Mouse (Mus musculus) C2C12 (cell line): ENCODE results near the gene Mcm3ap. TPM values are rescaled to one million over a fixed set of nuclear protein-coding genes. Genes with fewer than 3 reads are reported as not detected.

Experiments used
- H3K27me3 ChIP-seq: one replicate; pipeline ENCODE4 v1.6.1; 2011; ENCODE audit not compliant: control insufficient read depth, insufficient read depth, insufficient read length
- H3K36me3 ChIP-seq: one replicate; pipeline ENCODE4 v1.6.1; 2011; ENCODE audit not compliant: control insufficient read depth, insufficient read depth
- H3K4me3 ChIP-seq: one replicate; pipeline ENCODE4 v1.5.1; 2011; ENCODE audit warnings: mild to moderate bottlenecking, control low read depth; ENCODE audit not compliant: poor library complexity, insufficient read depth, severe bottlenecking
- H3K79me2 ChIP-seq: one replicate; pipeline ENCODE4 v1.6.1; 2011; ENCODE audit not compliant: control insufficient read depth, insufficient read depth
- H3K79me3 ChIP-seq: one replicate; pipeline ENCODE4 v1.6.1; 2011; ENCODE audit warnings: low read depth, control low read depth
- H3ac ChIP-seq: one replicate; pipeline ENCODE3; 2011; ENCODE audit warnings: low read depth; ENCODE audit not compliant: control insufficient read depth, insufficient read length
- CEBPB ChIP-seq: IDR thresholded peaks from one replicate; pipeline ENCODE4 v1.6.1; 2011; ENCODE audit warnings: low read depth, mild to moderate bottlenecking, control low read depth, moderate library complexity
- CTCF ChIP-seq: IDR thresholded peaks from one replicate; pipeline ENCODE4 v1.5.1; 2011; ENCODE audit not compliant: control insufficient read depth, insufficient read depth, insufficient read length
- FOSL1 ChIP-seq: IDR thresholded peaks from one replicate; pipeline ENCODE4 v1.8.0; 2011; ENCODE audit warnings: mild to moderate bottlenecking, low read length; ENCODE audit not compliant: poor library complexity, insufficient read depth, severe bottlenecking
- MAX ChIP-seq: IDR thresholded peaks from one replicate; pipeline ENCODE4 v1.6.1; 2011; ENCODE audit warnings: mild to moderate bottlenecking, control low read depth
- MYOD1 ChIP-seq: IDR thresholded peaks from one replicate; pipeline ENCODE4 v1.6.1; 2011; ENCODE audit warnings: low read depth; ENCODE audit not compliant: control insufficient read depth, insufficient read length
- MYOG ChIP-seq: IDR thresholded peaks from one replicate; pipeline ENCODE4 v1.6.1; 2011; ENCODE audit not compliant: control insufficient read depth, insufficient read length; ENCODE audit errors: extremely low read depth
- USF1 ChIP-seq: IDR thresholded peaks from one replicate; pipeline ENCODE4 v1.6.1; 2011; ENCODE audit warnings: low read depth, mild to moderate bottlenecking, control low read depth, moderate library complexity
- polyA plus RNA-seq: library from polyadenylated mRNA; unstranded; fragments of >200 nt; fragmentation: generic; extraction: Trizol; gene quantifications from one replicate; pipeline ENCODE4 v1.2.1, GENCODE M21; 2012; ENCODE audit warnings: missing spikeins

Gene Mcm3ap
- polyA plus RNA-seq, 1 experiment, result 31.9 TPM

DNA sequence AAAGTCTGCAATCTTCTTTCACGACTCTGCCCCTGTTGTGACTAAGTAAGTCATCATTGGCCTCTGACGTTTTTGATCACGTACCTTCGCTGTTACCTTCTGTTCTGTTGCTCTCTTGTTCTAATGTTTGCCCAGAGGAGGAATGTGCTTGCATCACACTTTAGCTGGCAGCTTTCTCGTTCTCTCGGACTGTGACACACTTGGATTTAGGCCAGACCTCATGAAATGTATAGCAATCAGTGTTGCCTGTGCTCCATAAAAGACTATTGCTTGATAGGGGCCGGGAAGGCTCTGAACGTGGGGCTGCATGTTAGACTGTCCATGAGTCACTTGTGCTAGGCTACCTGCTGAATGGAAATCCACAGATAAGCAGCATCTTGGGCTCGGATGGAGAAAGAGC is 68.9 kb downstream of the Mcm3ap start:
- TF ChIP-seq MAX (no peak), CTCF (no peak), MYOD1 (no peak), USF1 (no peak), MYOG (no peak), CEBPB (no peak), FOSL1 (no peak)
- no peaks in the 10 kb centered on the region for H3K79me3 ChIP-seq
- no peak overlapping the region for H3ac ChIP-seq
- H3K4me3 ChIP-seq, result no peak overlapping the region
- no peaks in the 10 kb centered on the region for H3K27me3 ChIP-seq
- H3K79me2 ChIP-seq, result peaks cover 9% of the 10 kb centered on the region
- peaks cover 74% of the 10 kb centered on the region for H3K36me3 ChIP-seq

DNA sequence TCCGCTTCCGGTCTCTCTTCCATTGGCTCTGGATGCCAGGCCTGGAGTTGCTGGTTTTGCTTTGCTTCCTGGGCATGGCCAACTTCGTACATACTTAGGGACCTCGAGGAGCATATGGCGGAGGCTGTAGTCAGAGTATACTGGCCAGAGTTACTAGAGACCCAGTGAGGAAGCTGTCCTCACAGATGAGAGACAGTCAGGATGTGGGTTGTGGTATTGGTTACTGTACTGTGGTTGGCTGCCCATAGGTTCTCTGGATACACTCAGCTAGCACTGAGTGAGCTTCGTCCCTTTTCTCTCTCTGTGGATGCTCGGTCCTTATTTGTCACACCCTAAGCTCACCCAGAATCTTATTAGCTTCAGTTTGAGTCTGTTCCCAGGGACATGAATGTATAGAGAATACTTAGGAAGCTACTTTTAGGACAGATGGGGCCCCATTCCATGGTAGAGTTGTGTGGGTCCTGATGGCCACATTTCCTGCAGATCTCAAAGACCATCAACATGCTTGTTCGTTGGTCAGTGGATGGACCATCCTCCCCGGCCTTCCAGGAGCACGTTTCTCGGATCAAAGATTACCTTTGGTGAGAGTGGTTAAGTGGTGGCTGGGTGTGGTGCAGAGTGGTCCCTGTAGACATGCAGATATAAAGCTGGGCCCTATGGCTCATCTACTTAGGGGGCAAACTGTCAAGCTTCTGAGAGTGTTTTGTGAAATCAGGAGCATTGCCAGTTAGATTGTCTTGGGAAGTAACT is 72.8 kb downstream of the Mcm3ap start:
- Histone ChIP-seq H3K27me3 (no peaks in the 10 kb centered on the region), H3ac (no peak overlapping the region), H3K79me2 (no peaks in the 10 kb centered on the region), H3K79me3 (no peaks in the 10 kb centered on the region), H3K4me3 (no peak overlapping the region), H3K36me3 (peaks cover 80% of the 10 kb centered on the region)
- TF ChIP-seq CEBPB (no peak), MYOG (no peak), MAX (no peak), CTCF (no peak), FOSL1 (no peak), USF1 (no peak), MYOD1 (no peak)

DNA sequence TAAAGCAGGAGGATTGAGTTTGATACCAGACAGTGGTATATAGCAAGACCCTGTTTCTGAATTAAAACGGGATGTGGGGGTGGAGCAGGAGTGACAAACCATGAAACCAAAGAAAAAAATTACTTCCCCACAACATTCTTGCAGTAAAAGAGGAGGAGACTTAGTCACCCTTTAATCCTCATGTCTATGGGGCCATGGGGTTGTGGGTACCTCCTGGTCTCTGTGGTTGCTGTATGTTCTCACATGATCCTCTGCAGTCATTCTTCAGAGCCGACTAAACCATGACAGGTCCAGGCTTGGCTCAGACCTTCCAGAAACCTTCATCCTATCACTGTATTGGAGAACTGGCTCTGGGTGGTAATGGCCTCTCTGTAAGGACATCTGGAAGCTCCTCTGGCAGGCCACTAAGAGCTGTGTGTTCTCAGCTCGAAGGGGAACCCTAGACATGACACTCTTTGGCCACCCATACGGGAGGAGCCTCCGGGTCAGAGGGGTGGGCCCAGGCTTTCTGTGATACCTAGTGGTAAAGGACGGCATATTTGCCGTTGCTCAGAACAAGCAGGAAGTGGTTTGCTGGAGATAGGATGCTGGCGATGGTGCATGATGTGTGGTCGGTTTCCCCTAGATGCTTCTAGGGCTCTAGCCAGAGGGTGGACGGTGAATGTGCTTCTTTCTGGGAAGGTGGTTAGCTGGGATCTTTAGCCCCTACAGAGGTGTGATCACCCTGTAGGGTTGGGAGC is 74.1 kb downstream of the Mcm3ap start:
- Histone ChIP-seq H3K36me3 (peaks cover 67% of the 10 kb centered on the region), H3K79me2 (no peaks in the 10 kb centered on the region), H3K79me3 (no peaks in the 10 kb centered on the region), H3ac (no peak overlapping the region), H3K27me3 (no peaks in the 10 kb centered on the region), H3K4me3 (no peak overlapping the region)
- TF ChIP-seq MYOD1, result peak; percentile 2
- no peak for TF ChIP-seq CEBPB

DNA sequence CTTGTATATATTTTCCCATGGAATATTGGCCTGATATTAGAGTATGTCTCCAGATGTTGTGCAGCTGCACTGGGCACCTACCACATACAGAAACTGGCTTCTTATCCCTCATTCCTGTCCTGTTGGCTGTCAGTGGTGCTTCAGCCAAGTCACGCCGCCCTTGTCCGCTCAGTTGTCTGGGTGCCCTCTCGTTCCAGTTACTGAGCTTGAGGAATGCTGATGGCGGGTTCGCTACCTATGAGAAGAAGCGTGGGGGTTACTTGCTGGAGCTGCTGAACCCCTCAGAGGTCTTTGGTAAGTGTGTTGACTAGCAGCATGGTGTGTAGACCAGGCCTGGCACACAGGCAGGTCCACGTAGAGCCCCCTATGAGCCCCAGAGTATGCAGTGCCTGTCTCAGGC is 77.8 kb downstream of the Mcm3ap start:
- Histone ChIP-seq H3K79me3 (no peaks in the 10 kb centered on the region), H3K79me2 (no peaks in the 10 kb centered on the region), H3K36me3 (peaks cover 68% of the 10 kb centered on the region), H3K27me3 (no peaks in the 10 kb centered on the region), H3ac (no peak overlapping the region), H3K4me3 (no peak overlapping the region)
- TF ChIP-seq FOSL1 (no peak), MYOG (no peak), MYOD1 (no peak), CEBPB (no peak), USF1 (no peak)

DNA sequence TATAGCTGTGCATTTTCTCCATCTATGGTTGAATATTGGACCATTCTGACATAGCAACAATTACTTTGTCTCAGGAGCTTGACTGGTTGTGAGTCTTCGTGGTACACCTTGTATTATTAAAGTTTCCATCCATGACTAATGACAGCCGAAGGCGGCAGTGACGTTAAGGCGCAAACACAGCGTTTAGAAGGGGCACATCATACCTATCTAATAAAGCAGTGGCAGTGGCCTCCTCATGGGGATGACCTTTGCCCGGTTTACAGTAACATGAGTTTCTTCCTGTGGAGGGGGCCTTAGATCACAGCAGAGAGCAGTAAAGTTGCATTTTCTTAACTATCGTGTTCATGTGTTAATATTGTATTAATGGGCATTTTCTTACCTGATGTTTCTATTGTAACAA is 79.5 kb downstream of the Mcm3ap start:
- H3K36me3 ChIP-seq, result peaks cover 72% of the 10 kb centered on the region
- H3K4me3 ChIP-seq, result no peak overlapping the region
- TF ChIP-seq USF1 (no peak), FOSL1 (no peak), MYOD1 (no peak), MAX (no peak), CTCF (no peak), CEBPB (no peak), MYOG (no peak)
- H3K79me3 ChIP-seq, result no peaks in the 10 kb centered on the region
- no peaks in the 10 kb centered on the region for H3K79me2 ChIP-seq
- H3ac ChIP-seq, result no peak overlapping the region
- no peaks in the 10 kb centered on the region for H3K27me3 ChIP-seq

DNA sequence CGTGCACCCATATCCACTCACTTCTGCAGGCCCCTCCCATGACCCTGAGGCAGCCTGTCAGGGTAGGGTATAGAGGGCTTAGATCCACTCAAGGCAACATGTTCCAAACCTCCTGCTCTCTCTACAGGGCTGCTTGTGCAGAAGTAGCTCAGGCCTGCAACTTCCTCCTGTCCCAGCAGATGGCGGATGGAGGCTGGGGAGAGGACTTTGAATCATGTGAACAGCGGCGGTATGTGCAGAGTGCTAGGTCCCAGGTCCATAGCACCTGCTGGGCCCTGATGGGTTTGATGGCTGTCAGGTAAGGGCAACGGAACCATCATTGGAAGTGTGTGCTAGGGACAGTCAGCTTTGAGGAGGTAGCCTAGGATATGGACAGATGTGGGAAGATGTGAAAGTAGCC is 81.7 kb downstream of the Mcm3ap start:
- no peaks in the 10 kb centered on the region for H3K79me3 ChIP-seq
- H3ac ChIP-seq, result no peak overlapping the region
- TF ChIP-seq MAX, result no peak
- no peak for TF ChIP-seq MYOD1
- TF ChIP-seq CTCF, result no peak
- TF ChIP-seq FOSL1, result no peak
- TF ChIP-seq USF1, result no peak
- no peak for TF ChIP-seq MYOG
- no peak for TF ChIP-seq CEBPB
- peaks cover 61% of the 10 kb centered on the region for H3K36me3 ChIP-seq
- H3K4me3 ChIP-seq, result no peak overlapping the region
- H3K79me2 ChIP-seq, result no peaks in the 10 kb centered on the region
- no peaks in the 10 kb centered on the region for H3K27me3 ChIP-seq
